In the genomic region with DNA sequence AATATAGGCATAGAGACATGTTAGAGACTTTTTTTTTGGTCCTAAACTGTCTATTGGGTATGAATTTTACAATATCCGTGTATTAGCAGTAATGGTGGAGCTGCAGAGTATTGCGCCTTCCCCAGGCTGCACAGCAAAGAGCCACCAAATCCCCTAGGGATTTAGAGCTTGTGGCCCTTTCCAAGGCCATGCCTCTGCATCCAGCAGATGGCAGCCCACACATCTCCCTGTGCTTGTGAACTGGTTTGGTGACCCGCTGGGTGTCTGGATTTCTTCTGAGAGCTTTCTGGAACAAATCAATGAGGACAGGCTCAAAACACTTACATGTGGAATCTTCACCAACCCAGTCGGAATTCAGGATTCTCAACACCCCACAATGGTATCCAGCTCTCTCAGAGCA, we compare ENCODE assay signal across 9 mouse cellular contexts.
DNase-seq lines count a peak whose midpoint lies in the region; ATAC-seq and TF ChIP-seq lines count a peak whose summit lies in the region.
"Had no signal": no experiment of that assay in that cellular context is flagged by ENCODE, and none has a peak within 500 bp of the region (broad histone marks: within the 10 kb centered on the region; RNA-seq: fewer than 3 reads in every experiment).

No protein-coding gene starts in this region.

- DNase-seq in gastrocnemius, adult 2 months: no peak
- no peak for DNase-seq in gastrocnemius, postnatal 10 days
- no peak for DNase-seq in lung, adult 2 months
- DNase-seq in lung, adult 18-20 months: no peak
- peak; percentile 13 for DNase-seq in adrenal gland, postnatal 25 days
- peak; percentile 44 for DNase-seq in retina, postnatal 7 days (ENCODE audit: low read depth, low spot score)
- DNase-seq in ovary, postnatal 14 days (ENCODE audit: low spot score): no peak
- DNase-seq: heart, postnatal 36 days had no signal

- intact Hi-C loops in gastrocnemius, adult 2 months (cut with DNase I): loop anchor here (1.0 kb wide), 1 partner anchor 76 kb away; no protein-coding TSS in a partner anchor

- H3K4me3 ChIP-seq in gastrocnemius, adult 2 months: no peak overlapping the region
- no peak overlapping the region for H3K4me3 ChIP-seq in lung, adult 2 months (replicated peaks; ENCODE audit: extremely low read depth, low read depth, low read length)

- ATAC-seq in erythroid progenitor cell, adult 5-6 weeks (replicated peaks; ENCODE audit: low FRiP score, poor library complexity, severe bottlenecking): no peak

- TF ChIP-seq CTCF in gastrocnemius, adult 2 months (IDR thresholded peaks at IDR 0.05): peak; percentile 47
- peak; percentile 58 for TF ChIP-seq CTCF in lung, adult 2 months (IDR thresholded peaks at IDR 0.05; ENCODE audit: insufficient read depth, low read length)

- TF ChIP-seq POLR2A in lung, adult 2 months (IDR thresholded peaks at IDR 0.05; ENCODE audit: borderline replicate concordance, extremely low read depth, low read depth, low read length): no peak

- no peak overlapping the region for H3K27ac ChIP-seq in gastrocnemius, adult 2 months

- H3K4me1 ChIP-seq in lung, adult 2 months (ENCODE audit: control insufficient read depth, insufficient read depth, low read length): peaks cover 2% of the 10 kb centered on the region; the same call in 1 of the 2 replicates

- 71% methylated on average over 4 of the region's 4 CpGs for WGBS in lung, adult 2 months

Comparison
In these comparisons a context has a peak if more than half of its experiments do, and no peak if none do; other contexts are left out.
1. DNase-seq: peak in adrenal gland, postnatal 25 days (single experiment) and retina, postnatal 7 days (single experiment); none in gastrocnemius, adult 2 months (single experiment), gastrocnemius, postnatal 10 days (single experiment), lung, adult 2 months (single experiment), lung, adult 18-20 months (0 of 2) and ovary, postnatal 14 days (single experiment).